Mouse (Mus musculus): ENCODE results near the gene C1qc. TPM values are rescaled to one million over a fixed set of nuclear protein-coding genes. Genes with fewer than 3 reads are reported as not detected.
A peak's percentile ranks its signal among the peaks of the same experiment; 100 is the strongest.

C1qc gene
- polyA plus RNA-seq, 1 experiment from 2014 or later = 24.2 TPM

GRCm38 (mm10) chr4:136894821-136895220 lies 2.0 kb upstream of the C1qc start:
- Histone ChIP-seq H3K27ac (replicated peaks) (no peak overlapping the region), H3K27me3 (peaks cover 28% of the 10 kb centered on the region), H3K4me3 (no peak overlapping the region), H3K9me3 (no peaks in the 10 kb centered on the region), H3K4me2 (no peak overlapping the region), H3K4me1 (replicated peaks) (peaks cover 13% of the 10 kb centered on the region), H3K36me3 (no peaks in the 10 kb centered on the region), H3K9ac (no peak overlapping the region)
- WGBS = 83% methylated on average over 4 of the region's 4 CpGs
- 0 out of 2 replicates have a peak, but pooled peaks have one; percentile 17 for ATAC-seq (ENCODE audit: low FRiP score, low read depth)

GRCm38 (mm10) chr4:136893691-136894543 lies 1.1 kb upstream of the C1qc start:
- 8% methylated on average over 9 of the region's 9 CpGs for WGBS

GRCm38 (mm10) chr4:136892371-136892770 lies 494 bp downstream of the C1qc start:
- Histone ChIP-seq H3K4me3 (no peak overlapping the region), H3K4me1 (replicated peaks) (peaks cover 13% of the 10 kb centered on the region), H3K4me2 (no peak overlapping the region), H3K9me3 (no peaks in the 10 kb centered on the region), H3K27me3 (peaks cover 28% of the 10 kb centered on the region), H3K9ac (no peak overlapping the region), H3K27ac (replicated peaks) (no peak overlapping the region), H3K36me3 (no peaks in the 10 kb centered on the region)
- ATAC-seq (ENCODE audit: low FRiP score, low read depth) = no peak
- WGBS = 67% methylated on average over 7 of the region's 7 CpGs

More at GRCm38 (mm10) chr4:136893691-136894543, 1.1 kb upstream of the C1qc start:
- no peak overlapping the region for H3K4me2 ChIP-seq
- peaks cover 13% of the 10 kb centered on the region for H3K4me1 ChIP-seq (replicated peaks)
- H3K27me3 ChIP-seq = peaks cover 28% of the 10 kb centered on the region
- H3K36me3 ChIP-seq = no peaks in the 10 kb centered on the region
- no peaks in the 10 kb centered on the region for H3K9me3 ChIP-seq
- no peak overlapping the region for H3K9ac ChIP-seq
- peak; percentile 89 for ATAC-seq (ENCODE audit: low FRiP score, low read depth)
- H3K4me3 ChIP-seq = no peak overlapping the region
- H3K27ac ChIP-seq (replicated peaks) = no peak overlapping the region

GRCm38 (mm10) chr4:136891115-136891514 lies 1.8 kb downstream of the C1qc start:
- no peak overlapping the region for H3K27ac ChIP-seq (replicated peaks)
- no peaks in the 10 kb centered on the region for H3K36me3 ChIP-seq
- WGBS = 86% methylated on average over 4 of the region's 4 CpGs
- peaks cover 18% of the 10 kb centered on the region for H3K27me3 ChIP-seq
- H3K4me2 ChIP-seq = no peak overlapping the region
- H3K9ac ChIP-seq = no peak overlapping the region
- no peak overlapping the region for H3K4me3 ChIP-seq
- no peaks in the 10 kb centered on the region for H3K9me3 ChIP-seq
- peaks cover 10% of the 10 kb centered on the region for H3K4me1 ChIP-seq (replicated peaks)
- no peak for ATAC-seq (ENCODE audit: low FRiP score, low read depth)

GRCm38 (mm10) chr4:136889981-136890380 lies 2.9 kb downstream of the C1qc start:
- H3K9me3 ChIP-seq = no peaks in the 10 kb centered on the region
- peaks cover 8% of the 10 kb centered on the region for H3K27me3 ChIP-seq
- no peak overlapping the region for H3K27ac ChIP-seq (replicated peaks)
- no peak overlapping the region for H3K4me2 ChIP-seq
- ATAC-seq (ENCODE audit: low FRiP score, low read depth) = no peak
- H3K9ac ChIP-seq = no peak overlapping the region
- no peaks in the 10 kb centered on the region for H3K36me3 ChIP-seq
- 87% methylated on average over 15 of the region's 15 CpGs for WGBS
- peaks cover 5% of the 10 kb centered on the region; the same call in 1 of the 2 replicates for H3K4me1 ChIP-seq (replicated peaks)
- no peak overlapping the region for H3K4me3 ChIP-seq

- no peak overlapping the region for H3K27ac ChIP-seq (replicated peaks)
- H3K9ac ChIP-seq = no peak overlapping the region
- WGBS = 65% methylated on average over 5 of the region's 5 CpGs
- H3K9me3 ChIP-seq = no peaks in the 10 kb centered on the region
- H3K36me3 ChIP-seq = no peaks in the 10 kb centered on the region
- peaks cover 2% of the 10 kb centered on the region; the same call in 1 of the 2 replicates for H3K27me3 ChIP-seq
- H3K4me2 ChIP-seq = no peak overlapping the region
- no peak overlapping the region for H3K4me3 ChIP-seq
- H3K4me1 ChIP-seq (replicated peaks) = no peaks in the 10 kb centered on the region; the same call in 1 of the 2 replicates
- ATAC-seq (ENCODE audit: low FRiP score, low read depth) = no peak
Measured at GRCm38 (mm10) chr4:136887714-136888113, 5.2 kb downstream of the C1qc start.

GRCm38 (mm10) chr4:136886101-136886500 lies 6.8 kb downstream of the C1qc start, which contains the start of gene C1qb:
TSS of gene C1qb (minus strand) at chr4:136886187.
- no peak within 1 kb of the TSS for H3K9ac ChIP-seq
- WGBS = 83% methylated on average over 7 of the region's 7 CpGs

GRCm38 (mm10) chr4:136878601-136879000 lies 14.3 kb downstream of the C1qc start:
- Histone ChIP-seq H3K4me2 (no peak overlapping the region), H3K4me3 (no peak overlapping the region), H3K27me3 (no peaks in the 10 kb centered on the region), H3K9me3 (no peaks in the 10 kb centered on the region), H3K27ac (replicated peaks) (no peak overlapping the region), H3K9ac (no peak overlapping the region), H3K4me1 (replicated peaks) (0 out of 2 replicates have a peak, but pooled peaks cover 4% of the 10 kb centered on the region), H3K36me3 (no peaks in the 10 kb centered on the region)
- no peak for ATAC-seq (ENCODE audit: low FRiP score, low read depth)
- 23% methylated on average over 5 of the region's 5 CpGs for WGBS

More at GRCm38 (mm10) chr4:136886101-136886500, 6.8 kb downstream of the C1qc start, which contains the start of gene C1qb:
- Histone ChIP-seq H3K27ac (replicated peaks) (no peak within 1 kb of the TSS), H3K4me3 (no peak within 1 kb of the TSS), H3K4me2 (no peak within 1 kb of the TSS), H3K27me3 (peaks cover under 1% of the 10 kb centered on the region; the same call in 1 of the 2 replicates), H3K4me1 (replicated peaks) (no peaks in the 10 kb centered on the region; the same call in 1 of the 2 replicates), H3K36me3 (no peaks in the 10 kb centered on the region), H3K9me3 (no peaks in the 10 kb centered on the region)
- no peak for ATAC-seq (ENCODE audit: low FRiP score, low read depth)

- H3K27me3 ChIP-seq = no peaks in the 10 kb centered on the region
- no peak overlapping the region for H3K9ac ChIP-seq
- ATAC-seq (ENCODE audit: low FRiP score, low read depth) = no peak
- no peak overlapping the region for H3K27ac ChIP-seq (replicated peaks)
- no peaks in the 10 kb centered on the region for H3K9me3 ChIP-seq
- H3K36me3 ChIP-seq = no peaks in the 10 kb centered on the region
- no peak overlapping the region for H3K4me2 ChIP-seq
- H3K4me3 ChIP-seq = no peak overlapping the region
- 0 out of 2 replicates have a peak, but pooled peaks cover 4% of the 10 kb centered on the region for H3K4me1 ChIP-seq (replicated peaks)
- WGBS = 55% methylated on average over 8 of the region's 8 CpGs
Measured at GRCm38 (mm10) chr4:136878171-136878570, 14.7 kb downstream of the C1qc start.

- Histone ChIP-seq H3K4me3 (no peak overlapping the region), H3K27me3 (no peaks in the 10 kb centered on the region), H3K4me1 (replicated peaks) (0 out of 2 replicates have a peak, but pooled peaks cover 4% of the 10 kb centered on the region), H3K9ac (no peak overlapping the region), H3K27ac (replicated peaks) (no peak overlapping the region), H3K4me2 (no peak overlapping the region), H3K9me3 (no peaks in the 10 kb centered on the region), H3K36me3 (no peaks in the 10 kb centered on the region)
- peak; percentile 61; the same call in 1 of the 2 replicates for ATAC-seq (ENCODE audit: low FRiP score, low read depth)
- WGBS = 17% methylated on average over 7 of the region's 7 CpGs
Measured at GRCm38 (mm10) chr4:136876971-136877370, 15.9 kb downstream of the C1qc start.

- H3K4me3 ChIP-seq = no peak overlapping the region
- 85% methylated on average over 14 of the region's 14 CpGs for WGBS
- H3K4me1 ChIP-seq (replicated peaks) = 0 out of 2 replicates have a peak, but pooled peaks cover 4% of the 10 kb centered on the region
- H3K27ac ChIP-seq (replicated peaks) = no peak overlapping the region
- ATAC-seq (ENCODE audit: low FRiP score, low read depth) = no peak
- no peak overlapping the region for H3K9ac ChIP-seq
- no peaks in the 10 kb centered on the region for H3K9me3 ChIP-seq
- no peaks in the 10 kb centered on the region for H3K36me3 ChIP-seq
- H3K27me3 ChIP-seq = no peaks in the 10 kb centered on the region
- H3K4me2 ChIP-seq = no peak overlapping the region
Measured at GRCm38 (mm10) chr4:136875012-136875411, 17.9 kb downstream of the C1qc start.

GRCm38 (mm10) chr4:136868371-136868770 lies 24.5 kb downstream of the C1qc start:
- H3K4me3 ChIP-seq = no peak overlapping the region
- peaks cover 38% of the 10 kb centered on the region for H3K4me1 ChIP-seq (replicated peaks)
- H3K9me3 ChIP-seq = no peaks in the 10 kb centered on the region
- H3K36me3 ChIP-seq = no peaks in the 10 kb centered on the region
- H3K9ac ChIP-seq = no peak overlapping the region
- ATAC-seq (ENCODE audit: low FRiP score, low read depth) = no peak
- WGBS = 76% methylated on average over 6 of the region's 6 CpGs
- no peak overlapping the region for H3K4me2 ChIP-seq
- H3K27me3 ChIP-seq = no peaks in the 10 kb centered on the region
- H3K27ac ChIP-seq (replicated peaks) = no peak overlapping the region
